Mouse (Mus musculus) kidney, embryonic 15.5 days (tissue): ENCODE measurements at regions not wholly inside any gene's neighbourhood (a gene's known extent, or its start where the extent isn't known, plus 50 kb on each side); places are given as distances from the start of the nearest gene placed in this dataset.

Source experiments
- ATAC-seq: fragments of 200-750 bp; cut with Nextera tagmentation; replicated peaks from 2 replicates; pipeline ENCODE4 v1.8.0; 2017; ENCODE audit warnings: moderate TSS enrichment; ENCODE audit not compliant: low FRiP score
- H3K27ac ChIP-seq: fragments of 300-500 bp; sonication (generic); 2 replicates; pipeline ENCODE4 v1.5.1; 2015; ENCODE audit warnings: mild to moderate bottlenecking, inconsistent platforms
- H3K27me3 ChIP-seq: fragments of 300-500 bp; sonication (generic); 2 replicates; pipeline ENCODE4 v1.6.1; 2015; ENCODE audit warnings: inconsistent platforms
- H3K36me3 ChIP-seq: fragments of 300-500 bp; sonication (generic); 2 replicates; pipeline ENCODE4 v1.6.1; 2015; ENCODE audit warnings: inconsistent platforms
- H3K4me1 ChIP-seq: fragments of 300-500 bp; sonication (generic); 2 replicates; pipeline ENCODE4 v1.6.1; 2015; ENCODE audit warnings: inconsistent platforms
- H3K4me2 ChIP-seq: fragments of 300-500 bp; sonication (generic); 2 replicates; pipeline ENCODE4 v1.6.1; 2015; ENCODE audit warnings: moderate library complexity, mild to moderate bottlenecking, inconsistent platforms
- H3K4me3 ChIP-seq: fragments of 300-500 bp; sonication (generic); replicated peaks from 2 replicates; pipeline ENCODE4 v1.5.1; 2015; ENCODE audit warnings: mild to moderate bottlenecking, inconsistent platforms
- H3K9ac ChIP-seq: fragments of 300-500 bp; sonication (generic); 2 replicates; pipeline ENCODE4 v1.6.1; 2015; ENCODE audit warnings: mild to moderate bottlenecking, inconsistent platforms
- H3K9me3 ChIP-seq: fragments of 300-500 bp; sonication (generic); replicated peaks from 2 replicates; pipeline ENCODE4 v1.6.1; 2016; ENCODE audit warnings: inconsistent platforms
- WGBS: fragments of 180-500 bp; shearing (Covaris S2); methylation state at CpG from one replicate; pipeline ENCODE4 v1.1.7; 2015; ENCODE audit warnings: mixed read lengths; 5-methylcytosine and 5-hydroxymethylcytosine counted together

- WGBS: 94% methylated on average over 5 of the region's 5 CpGs
- H3K9ac ChIP-seq: no peak overlapping the region
Measured at GRCm38 (mm10) chr13:37606250-37606649, 171.9 kb upstream of the Rreb1 start.

GRCm38 (mm10) chr13:37609085-37609484 lies 169.1 kb upstream of the Rreb1 start:
- Histone ChIP-seq H3K9me3 (no peaks in the 10 kb centered on the region), H3K4me3 (no peak overlapping the region)
- 89% methylated on average over 5 of the region's 5 CpGs for WGBS

More at GRCm38 (mm10) chr13:37606250-37606649, 171.9 kb upstream of the Rreb1 start:
- no peak overlapping the region for H3K4me2 ChIP-seq
- H3K27me3 ChIP-seq: no peaks in the 10 kb centered on the region
- no peak for ATAC-seq
- no peak overlapping the region for H3K4me3 ChIP-seq
- no peaks in the 10 kb centered on the region for H3K36me3 ChIP-seq
- no peaks in the 10 kb centered on the region for H3K9me3 ChIP-seq
- H3K27ac ChIP-seq: no peak overlapping the region
- H3K4me1 ChIP-seq: no peaks in the 10 kb centered on the region

GRCm38 (mm10) chr13:37611387-37611786 lies 166.8 kb upstream of the Rreb1 start:
- Histone ChIP-seq H3K9ac (no peak overlapping the region), H3K4me3 (no peak overlapping the region), H3K4me2 (no peak overlapping the region), H3K4me1 (no peaks in the 10 kb centered on the region), H3K27ac (0 out of 2 replicates have a peak overlapping the region, but pooled peaks have one; percentile 18), H3K36me3 (no peaks in the 10 kb centered on the region), H3K9me3 (no peaks in the 10 kb centered on the region), H3K27me3 (no peaks in the 10 kb centered on the region)
- ATAC-seq: no peak
- 73% methylated on average over 3 of the region's 3 CpGs for WGBS

More at GRCm38 (mm10) chr13:37609085-37609484, 169.1 kb upstream of the Rreb1 start:
- no peak for ATAC-seq
- H3K4me1 ChIP-seq: no peaks in the 10 kb centered on the region
- H3K27me3 ChIP-seq: no peaks in the 10 kb centered on the region
- no peak overlapping the region for H3K4me2 ChIP-seq
- H3K9ac ChIP-seq: no peak overlapping the region
- H3K27ac ChIP-seq: no peak overlapping the region
- no peaks in the 10 kb centered on the region for H3K36me3 ChIP-seq

- no peak overlapping the region for H3K27ac ChIP-seq
- peaks cover 12% of the 10 kb centered on the region for H3K4me1 ChIP-seq
- H3K4me3 ChIP-seq: no peak overlapping the region
- 80% methylated on average over 4 of the region's 4 CpGs for WGBS
- no peak for ATAC-seq
- no peak overlapping the region for H3K4me2 ChIP-seq
- H3K36me3 ChIP-seq: no peaks in the 10 kb centered on the region
- H3K27me3 ChIP-seq: no peaks in the 10 kb centered on the region
- H3K9me3 ChIP-seq: no peaks in the 10 kb centered on the region
- no peak overlapping the region for H3K9ac ChIP-seq
Measured at GRCm38 (mm10) chr13:37617015-37617414, 161.2 kb upstream of the Rreb1 start.

GRCm38 (mm10) chr13:37619841-37620725 lies 158.1 kb upstream of the Rreb1 start:
- Histone ChIP-seq H3K36me3 (no peaks in the 10 kb centered on the region), H3K27me3 (no peaks in the 10 kb centered on the region), H3K9me3 (no peaks in the 10 kb centered on the region), H3K4me3 (no peak overlapping the region), H3K4me2 (no peak overlapping the region), H3K27ac (peak overlapping the region; percentile 66), H3K4me1 (peaks cover 12% of the 10 kb centered on the region), H3K9ac (no peak overlapping the region)
- WGBS: 36% methylated on average over 11 of the region's 11 CpGs
- ATAC-seq: peak; percentile 80

GRCm38 (mm10) chr13:37621319-37622050 lies 156.7 kb upstream of the Rreb1 start:
- ATAC-seq: no peak
- peaks cover 12% of the 10 kb centered on the region for H3K4me1 ChIP-seq
- no peaks in the 10 kb centered on the region for H3K9me3 ChIP-seq
- no peaks in the 10 kb centered on the region for H3K27me3 ChIP-seq
- no peak overlapping the region for H3K4me2 ChIP-seq
- H3K36me3 ChIP-seq: no peaks in the 10 kb centered on the region
- no peak overlapping the region for H3K4me3 ChIP-seq
- H3K27ac ChIP-seq: no peak overlapping the region
- H3K9ac ChIP-seq: no peak overlapping the region
- 93% methylated on average over 5 of the region's 5 CpGs for WGBS

GRCm38 (mm10) chr13:37622366-37623088 lies 155.7 kb upstream of the Rreb1 start:
- WGBS: 53% methylated on average over 6 of the region's 6 CpGs
- no peak for ATAC-seq
- no peaks in the 10 kb centered on the region for H3K36me3 ChIP-seq
- H3K9me3 ChIP-seq: no peaks in the 10 kb centered on the region
- H3K4me3 ChIP-seq: no peak overlapping the region
- no peak overlapping the region for H3K9ac ChIP-seq
- peaks cover 12% of the 10 kb centered on the region for H3K4me1 ChIP-seq
- no peak overlapping the region for H3K4me2 ChIP-seq
- no peak overlapping the region for H3K27ac ChIP-seq
- H3K27me3 ChIP-seq: no peaks in the 10 kb centered on the region

- WGBS: 61% methylated on average over 1 of the region's 1 CpGs
- H3K27ac ChIP-seq: no peak overlapping the region
- peaks cover 10% of the 10 kb centered on the region for H3K4me1 ChIP-seq
- no peaks in the 10 kb centered on the region for H3K27me3 ChIP-seq
- no peaks in the 10 kb centered on the region for H3K36me3 ChIP-seq
- H3K4me3 ChIP-seq: no peak overlapping the region
- no peak overlapping the region for H3K9ac ChIP-seq
- H3K4me2 ChIP-seq: no peak overlapping the region
- H3K9me3 ChIP-seq: no peaks in the 10 kb centered on the region
- no peak for ATAC-seq
Measured at GRCm38 (mm10) chr13:37624741-37625140, 153.5 kb upstream of the Rreb1 start.

GRCm38 (mm10) chr13:37625532-37626235 lies 152.5 kb upstream of the Rreb1 start:
- Histone ChIP-seq H3K4me1 (peaks cover under 1% of the 10 kb centered on the region; the same call in 1 of the 2 replicates), H3K9ac (no peak overlapping the region), H3K27ac (no peak overlapping the region), H3K9me3 (no peaks in the 10 kb centered on the region), H3K36me3 (no peaks in the 10 kb centered on the region), H3K27me3 (no peaks in the 10 kb centered on the region), H3K4me2 (no peak overlapping the region), H3K4me3 (no peak overlapping the region)
- WGBS: 89% methylated on average over 13 of the region's 13 CpGs
- no peak for ATAC-seq

- H3K9me3 ChIP-seq: no peaks in the 10 kb centered on the region
- H3K4me3 ChIP-seq: no peak overlapping the region
- H3K4me2 ChIP-seq: no peak overlapping the region
- H3K9ac ChIP-seq: no peak overlapping the region
- ATAC-seq: no peak
- no peak overlapping the region for H3K27ac ChIP-seq
- no peaks in the 10 kb centered on the region for H3K36me3 ChIP-seq
- no peaks in the 10 kb centered on the region for H3K4me1 ChIP-seq
- 61% methylated on average over 16 of the region's 16 CpGs for WGBS
- no peaks in the 10 kb centered on the region for H3K27me3 ChIP-seq
Measured at GRCm38 (mm10) chr13:37628391-37629270, 149.6 kb upstream of the Rreb1 start.
